Mouse (Mus musculus): Measurements from ENCODE around the gene Dpp10.

- TF ChIP-seq CTCF (IDR thresholded peaks at IDR 0.05; ENCODE audit: borderline replicate concordance, control insufficient read depth, extremely low read depth, insufficient read depth, low read length, poor library complexity) = no peak
- TF ChIP-seq POLR2A (IDR thresholded peaks at IDR 0.05; ENCODE audit: control insufficient read depth, extremely low read depth, insufficient read depth, low read length, poor library complexity) = no peak
Observed at GRCm38 (mm10) chr1:124044161-124044560, 1.2 kb downstream of the Dpp10 start.

Data from thymus, adult 2 months (tissue).